Mouse (Mus musculus) kidney, postnatal 0 days (tissue): ENCODE data around the gene Tspan5. TPM values are rescaled to one million over a fixed set of nuclear protein-coding genes. Genes with fewer than 3 reads are reported as not detected.
A peak's percentile ranks its signal among the peaks of the same experiment; 100 is the strongest.

Experiments
- ATAC-seq: fragments of 200-750 bp; cut with Nextera tagmentation; replicated peaks from 2 replicates; pipeline ENCODE4 v1.8.0; 2017; ENCODE audit warnings: low read depth, moderate number of reproducible peaks, moderate TSS enrichment, moderate library complexity; ENCODE audit not compliant: low FRiP score
- DNase-seq: peaks from one replicate; pipeline ENCODE4 v3.0.0-alpha.2; 2016; ENCODE audit warnings: low spot score
- H3K27ac ChIP-seq: fragments of 300-500 bp; sonication (generic); 2 replicates; pipeline ENCODE4 v1.5.1; 2014; ENCODE audit warnings: mild to moderate bottlenecking
- H3K27me3 ChIP-seq: fragments of 300-500 bp; sonication (generic); 2 replicates; pipeline ENCODE4 v1.6.1; 2014; ENCODE audit warnings: low read length, mixed read lengths; ENCODE audit not compliant: insufficient read depth
- H3K36me3 ChIP-seq: fragments of 300-500 bp; sonication (generic); 2 replicates; pipeline ENCODE4 v1.6.1; 2014; ENCODE audit warnings: low read length, mixed read lengths; ENCODE audit not compliant: insufficient read depth
- H3K4me1 ChIP-seq: fragments of 300-500 bp; sonication (generic); replicated peaks from 2 replicates; pipeline ENCODE4 v1.6.1; 2014; ENCODE audit warnings: antibody characterized with exemption, low read length, mixed read lengths; ENCODE audit not compliant: insufficient read depth
- H3K4me2 ChIP-seq: fragments of 300-500 bp; sonication (generic); 2 replicates; pipeline ENCODE4 v1.6.1; 2014; ENCODE audit warnings: mild to moderate bottlenecking, low read length, moderate library complexity, mixed read lengths
- H3K4me3 ChIP-seq: fragments of 300-500 bp; sonication (generic); replicated peaks from 2 replicates; pipeline ENCODE4 v1.5.1; 2014; ENCODE audit warnings: low read depth, low read length
- H3K9ac ChIP-seq: fragments of 300-500 bp; sonication (generic); 2 replicates; pipeline ENCODE4 v1.6.1; 2014; ENCODE audit warnings: low read depth, low read length
- H3K9me3 ChIP-seq: fragments of 300-500 bp; sonication (generic); replicated peaks from 2 replicates; pipeline ENCODE4 v1.6.1; 2016; ENCODE audit warnings: low read length, inconsistent platforms, mixed read lengths
- CTCF ChIP-seq: IDR thresholded peaks from 2 replicates; pipeline ENCODE4 v1.5.1; 2016; ENCODE audit warnings: antibody characterized with exemption, low read depth, mild to moderate bottlenecking, moderate library complexity
- WGBS: fragments of 180-500 bp; shearing (Covaris S2); extraction: QIAGEN DNeasy Blood & Tissue Kit; methylation state at CpG from one replicate; pipeline ENCODE4 v1.1.7; 2014; 5-methylcytosine and 5-hydroxymethylcytosine counted together
- polyA plus RNA-seq: library from polyadenylated mRNA; unstranded; fragments of >200 nt; fragmentation: Nextera tagmentation; extraction: Ambion mirVana; gene quantifications from 2 replicates; pipeline ENCODE4 v1.2.1, GENCODE M21; 2015

Tspan5 gene
- polyA plus RNA-seq, 1 experiment from 2014 or later, result 19.0 TPM

- Histone ChIP-seq H3K4me1 (no peaks in the 10 kb centered on the region), H3K4me2 (no peak overlapping the region), H3K9me3 (no peaks in the 10 kb centered on the region), H3K36me3 (peaks cover 20% of the 10 kb centered on the region), H3K9ac (no peak overlapping the region), H3K27me3 (no peaks in the 10 kb centered on the region), H3K4me3 (no peak overlapping the region), H3K27ac (no peak overlapping the region)
- WGBS, result 91% methylated on average over 4 of the region's 4 CpGs
- TF ChIP-seq CTCF, result no peak
- ATAC-seq (no peak), DNase-seq (no peak)
These were observed 185.4 kb downstream of the Tspan5 start for GRCm38 (mm10) chr3:138927437-138927836.

- H3K27ac ChIP-seq, result no peak overlapping the region
- no peak overlapping the region for H3K4me3 ChIP-seq
- H3K9me3 ChIP-seq, result no peaks in the 10 kb centered on the region
- WGBS, result 90% methylated on average over 8 of the region's 8 CpGs
- H3K9ac ChIP-seq, result no peak overlapping the region
- TF ChIP-seq CTCF, result no peak
- ATAC-seq, result no peak
- no peaks in the 10 kb centered on the region for H3K4me1 ChIP-seq
- DNase-seq, result no peak
- no peak overlapping the region for H3K4me2 ChIP-seq
- no peaks in the 10 kb centered on the region for H3K27me3 ChIP-seq
- H3K36me3 ChIP-seq, result peaks cover 27% of the 10 kb centered on the region
These were observed 194.8 kb downstream of the Tspan5 start for GRCm38 (mm10) chr3:138936780-138937179.

- TF ChIP-seq CTCF, result no peak
- H3K9me3 ChIP-seq, result no peaks in the 10 kb centered on the region
- no peak overlapping the region for H3K4me3 ChIP-seq
- no peak for ATAC-seq
- H3K27ac ChIP-seq, result no peak overlapping the region
- H3K4me2 ChIP-seq, result no peak overlapping the region
- no peaks in the 10 kb centered on the region for H3K4me1 ChIP-seq
- no peak overlapping the region for H3K9ac ChIP-seq
- peaks cover 27% of the 10 kb centered on the region for H3K36me3 ChIP-seq
- WGBS, result 93% methylated on average over 10 of the region's 10 CpGs
- no peak for DNase-seq
- H3K27me3 ChIP-seq, result no peaks in the 10 kb centered on the region
These were observed 195.2 kb downstream of the Tspan5 start for GRCm38 (mm10) chr3:138937241-138937640.

GRCm38 (mm10) chr3:138941604-138942003 is 199.6 kb downstream of the Tspan5 start:
- TF ChIP-seq CTCF, result no peak
- H3K4me1 ChIP-seq, result no peaks in the 10 kb centered on the region
- H3K27ac ChIP-seq, result no peak overlapping the region
- ATAC-seq (no peak), DNase-seq (peak; percentile 8)
- no peaks in the 10 kb centered on the region for H3K9me3 ChIP-seq
- 59% methylated on average over 9 of the region's 9 CpGs for WGBS
- H3K4me2 ChIP-seq, result no peak overlapping the region
- H3K9ac ChIP-seq, result no peak overlapping the region
- H3K4me3 ChIP-seq, result no peak overlapping the region
- peaks cover 38% of the 10 kb centered on the region for H3K36me3 ChIP-seq
- no peaks in the 10 kb centered on the region for H3K27me3 ChIP-seq

- DNase-seq (no peak), ATAC-seq (no peak)
- 95% methylated on average over 3 of the region's 3 CpGs for WGBS
- TF ChIP-seq CTCF, result no peak
- Histone ChIP-seq H3K4me1 (no peaks in the 10 kb centered on the region), H3K27me3 (no peaks in the 10 kb centered on the region), H3K27ac (no peak overlapping the region), H3K4me2 (no peak overlapping the region), H3K36me3 (peaks cover 14% of the 10 kb centered on the region; the same call in 1 of the 2 replicates), H3K9ac (no peak overlapping the region), H3K9me3 (no peaks in the 10 kb centered on the region), H3K4me3 (no peak overlapping the region)
These were observed 203.5 kb downstream of the Tspan5 start for GRCm38 (mm10) chr3:138945516-138945915.

GRCm38 (mm10) chr3:138949081-138949480 is 207.1 kb downstream of the Tspan5 start:
- WGBS, result 90% methylated on average over 9 of the region's 9 CpGs
- Histone ChIP-seq H3K9ac (no peak overlapping the region), H3K4me3 (no peak overlapping the region), H3K27ac (no peak overlapping the region), H3K4me1 (no peaks in the 10 kb centered on the region), H3K27me3 (no peaks in the 10 kb centered on the region), H3K9me3 (no peaks in the 10 kb centered on the region), H3K36me3 (peaks cover 16% of the 10 kb centered on the region), H3K4me2 (no peak overlapping the region)
- ATAC-seq, result no peak
- TF ChIP-seq CTCF, result no peak
- no peak for DNase-seq

- no peaks in the 10 kb centered on the region for H3K27me3 ChIP-seq
These were observed 213.2 kb downstream of the Tspan5 start for GRCm38 (mm10) chr3:138955220-138955619.

More at GRCm38 (mm10) chr3:138955220-138955619, 213.2 kb downstream of the Tspan5 start:
- H3K4me1 ChIP-seq, result no peaks in the 10 kb centered on the region
- no peak overlapping the region for H3K9ac ChIP-seq
- 92% methylated on average over 7 of the region's 7 CpGs for WGBS
- DNase-seq (no peak), ATAC-seq (no peak)
- no peak overlapping the region for H3K27ac ChIP-seq
- no peaks in the 10 kb centered on the region for H3K9me3 ChIP-seq
- H3K36me3 ChIP-seq, result peaks cover 11% of the 10 kb centered on the region
- no peak for TF ChIP-seq CTCF
- H3K4me3 ChIP-seq, result no peak overlapping the region
- H3K4me2 ChIP-seq, result no peak overlapping the region

Other genes starting within 250 kb of the Tspan5 start
- gene Eif4e, start 216.0 kb upstream of the Tspan5 start, polyA plus RNA-seq, result 240 and 259 TPM in 2 replicates